In genomic region chrX:169299579-169299978, GRCm38 (mm10) we compare ENCODE assay signal across 8 mouse cellular contexts. TPM values are rescaled to one million over a fixed set of nuclear protein-coding genes. Genes with fewer than 3 reads are reported as not detected.
DNase-seq lines count a peak whose midpoint lies in the region; ATAC-seq lines count a peak whose summit lies in the region.

No protein-coding gene starts in this region.

- H3K4me2 ChIP-seq in hindbrain, embryonic 11.5 days (replicated peaks; ENCODE audit: low read depth, low read length), result no peak overlapping the region
- H3K4me2 ChIP-seq in hindbrain, embryonic 13.5 days, result no peak overlapping the region

- 83% methylated on average over 4 of the region's 4 CpGs for WGBS in hindbrain, embryonic 11.5 days
- whole genome bisulfite sequencing in hindbrain, embryonic 13.5 days, result 85% methylated on average over 4 of the region's 4 CpGs

- H3K36me3 ChIP-seq in hindbrain, embryonic 11.5 days (ENCODE audit: control insufficient read depth, insufficient read depth, low read length), result no peaks in the 10 kb centered on the region
- no peaks in the 10 kb centered on the region for H3K36me3 ChIP-seq in hindbrain, embryonic 13.5 days

- H3K27ac ChIP-seq in hindbrain, embryonic 11.5 days (ENCODE audit: low read depth, low read length), result no peak overlapping the region
- H3K27ac ChIP-seq in hindbrain, embryonic 13.5 days, result no peak overlapping the region

- H3K4me3 ChIP-seq in hindbrain, embryonic 11.5 days (ENCODE audit: low read depth, low read length), result no peak overlapping the region
- no peak overlapping the region for H3K4me3 ChIP-seq in hindbrain, embryonic 13.5 days

- peak; percentile 2 for DNase-seq in hindbrain, embryonic 11.5 days (ENCODE audit: low spot score)
- DNase-seq in right cerebral cortex, adult 2 months (ENCODE audit: low spot score in 2 of 2), result peak; percentile 6 to 15
- DNase-seq in right cerebral cortex, postnatal 25 days, result no peak
- no peak for DNase-seq in thymus, adult 18-20 months
- DNase-seq in adrenal gland, postnatal 10 days, result no peak
- no peak for DNase-seq in gastrocnemius, postnatal 25 days

- no peak for ATAC-seq in hindbrain, embryonic 11.5 days (ENCODE audit: low FRiP score)
- ATAC-seq in hindbrain, embryonic 13.5 days (ENCODE audit: low FRiP score), result no peak
- peak; percentile 71 for ATAC-seq in hematopoietic stem cell, adult 5-6 weeks (replicated peaks in 1 of 2; ENCODE audit: insufficient read depth in 1 of 2, low FRiP score in 2 of 2, low TSS enrichment in 1 of 2, low read depth in 1 of 2, poor library complexity in 2 of 2, severe bottlenecking in 2 of 2)

- no peaks in the 10 kb centered on the region for H3K4me1 ChIP-seq in hindbrain, embryonic 11.5 days (replicated peaks; ENCODE audit: control insufficient read depth, insufficient read depth, low read length)
- H3K4me1 ChIP-seq in hindbrain, embryonic 13.5 days (replicated peaks), result no peaks in the 10 kb centered on the region

- no peak overlapping the region for H3K9ac ChIP-seq in hindbrain, embryonic 11.5 days (ENCODE audit: low read depth, low read length)
- no peak overlapping the region for H3K9ac ChIP-seq in hindbrain, embryonic 13.5 days

- no peaks in the 10 kb centered on the region for H3K27me3 ChIP-seq in hindbrain, embryonic 11.5 days (ENCODE audit: control insufficient read depth, insufficient read depth, low read length)
- H3K27me3 ChIP-seq in hindbrain, embryonic 13.5 days, result 0 out of 2 replicates have a peak, but pooled peaks cover 3% of the 10 kb centered on the region

- no peaks in the 10 kb centered on the region for H3K9me3 ChIP-seq in hindbrain, embryonic 11.5 days (ENCODE audit: control insufficient read depth, low read length)
- no peaks in the 10 kb centered on the region for H3K9me3 ChIP-seq in hindbrain, embryonic 13.5 days

RNA-seq across cellular contexts. Expression of gene Hccs, which starts 20.6 kb away (rescaled TPM):
- 54.6 TPM in 2 replicates for polyA plus RNA-seq in hindbrain, embryonic 11.5 days (2014; fragmentation: Nextera tagmentation; extraction: Ambion mirVana)
- polyA plus RNA-seq in hindbrain, embryonic 13.5 days (2015; fragmentation: Nextera tagmentation; extraction: Ambion mirVana), result 36.3 and 38.4 TPM in 2 replicates
- total RNA-seq in hematopoietic stem cell, adult 5-6 weeks (2017), result 31.9 and 34.8 TPM in 2 replicates
- total RNA-seq in adrenal gland, postnatal 10 days (2021), result 10 to 100 TPM; 41.1 to 43.2 TPM
- total RNA-seq in gastrocnemius, postnatal 25 days (2021), result 10 to 100 TPM; 26.5 to 40.6 TPM

Comparison
In these comparisons a context has a peak if more than half of its experiments do, and no peak if none do; other contexts are left out.
1. DNase-seq: peak in hindbrain, embryonic 11.5 days (single experiment) and right cerebral cortex, adult 2 months (2 of 2); none in right cerebral cortex, postnatal 25 days (single experiment), thymus, adult 18-20 months (0 of 2), adrenal gland, postnatal 10 days (single experiment) and gastrocnemius, postnatal 25 days (single experiment).
2. ATAC-seq: peak in hematopoietic stem cell, adult 5-6 weeks (2 of 2); none in hindbrain, embryonic 11.5 days (single experiment) and hindbrain, embryonic 13.5 days (single experiment).